Mouse (Mus musculus) megakaryocyte-erythroid progenitor cell, adult 5 weeks (primary cell): ENCODE results near the gene Sesn3. TPM values are rescaled to one million over a fixed set of nuclear protein-coding genes. Genes with fewer than 3 reads are reported as not detected.

Source experiments
- polyA plus RNA-seq: library from polyadenylated mRNA; stranded (reverse); fragments of >175 nt; gene quantifications from 2 replicates; pipeline ENCODE4 v1.2.3, GENCODE M21; 2012

Sesn3 gene
- 24.8 and 27.5 TPM in 2 replicates for polyA plus RNA-seq

DNA sequence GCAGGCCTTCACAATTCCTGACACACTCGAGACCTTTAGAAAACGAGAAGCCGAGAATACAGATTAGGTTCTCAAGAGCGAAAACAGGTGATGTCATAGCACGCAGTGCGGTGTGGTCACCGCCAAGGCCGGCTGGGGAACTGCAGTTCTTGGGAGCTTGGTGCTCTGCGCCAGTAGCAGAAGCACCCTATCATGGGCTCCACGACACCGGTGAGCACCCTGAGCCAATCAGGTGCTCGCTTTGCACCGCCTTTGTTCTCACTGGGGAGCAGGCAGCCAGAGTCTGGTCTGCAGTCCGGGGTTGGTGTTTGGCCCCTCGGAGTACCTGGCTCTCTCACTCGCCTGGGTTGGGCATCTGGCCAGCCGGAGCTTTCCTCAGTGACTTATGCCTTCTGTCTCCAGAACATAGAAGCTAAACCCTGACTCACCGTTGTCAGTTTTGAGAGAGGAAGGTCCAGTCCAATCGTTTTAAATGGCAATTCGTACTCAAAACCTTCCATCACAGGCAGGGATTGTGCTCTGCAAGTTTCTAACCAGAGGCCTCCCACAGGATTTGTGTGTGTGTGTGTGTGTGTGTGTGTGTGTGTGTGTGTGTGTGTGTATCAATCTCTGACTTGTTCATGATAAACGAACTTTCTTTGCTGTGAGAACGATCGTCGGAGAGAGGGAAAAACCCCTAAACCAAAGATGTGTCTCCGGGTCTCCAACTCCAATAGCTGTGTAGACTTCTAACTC lies at the start of gene Sesn3:
Gene Sesn3, plus strand, starts transcription at position 82 of the 735 bp plus-strand sequence.

DNA sequence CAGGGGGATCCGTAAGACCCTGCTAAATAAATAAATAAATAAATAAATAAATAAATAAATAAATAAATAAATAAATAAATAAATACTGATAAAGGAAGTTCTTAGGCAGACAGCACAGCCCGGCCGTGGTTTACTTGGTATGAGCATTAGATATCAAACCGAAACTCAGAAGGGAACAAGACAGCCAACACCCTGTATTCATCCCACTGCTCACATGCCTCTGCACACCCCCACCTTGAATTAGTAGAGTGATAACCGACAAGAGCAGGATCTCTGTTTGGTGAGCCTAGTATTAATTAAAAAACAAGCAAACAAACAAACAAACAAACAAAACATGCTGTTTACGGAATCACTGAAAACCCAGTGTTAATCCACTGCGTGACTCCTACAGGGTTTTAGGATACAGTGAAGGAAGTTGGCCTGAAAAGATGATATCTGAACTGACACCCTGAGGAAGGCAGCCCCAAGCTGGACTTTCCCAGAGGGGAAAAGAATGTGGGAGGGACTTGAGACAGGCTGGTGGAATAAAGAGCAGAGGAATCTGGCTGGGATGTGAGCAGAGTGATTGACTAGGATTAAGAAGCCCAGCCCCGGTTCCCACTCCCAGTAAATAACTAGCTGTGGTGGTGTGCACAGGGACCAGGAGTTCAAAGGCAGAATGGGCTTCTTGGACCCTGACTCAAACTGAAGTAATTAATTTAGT lies 106.6 kb downstream of the Sesn3 start, which contains the start of gene Endod1:
Gene Endod1, minus strand, starts transcription at position 155 of the 703 bp plus-strand sequence.

Other genes starting within 250 kb of the Sesn3 start
- gene Endod1, start 106.4 kb downstream of the Sesn3 start, polyA plus RNA-seq, result 27.0 and 41.3 TPM in 2 replicates
- gene Kdm4d, start 225.4 kb downstream of the Sesn3 start, polyA plus RNA-seq, result 0.12 and 0.27 TPM in 2 replicates
- 21.4 and 22.5 TPM in 2 replicates for gene Cwc15, start 225.6 kb downstream of the Sesn3 start, polyA plus RNA-seq